Mouse (Mus musculus) lung, postnatal 0 days (tissue): ENCODE data around the gene Mylpf.

ENCODE experiments used
- CTCF ChIP-seq: IDR thresholded peaks from 2 replicates; pipeline ENCODE4 v1.5.1; 2016; ENCODE audit warnings: antibody characterized with exemption, mild to moderate bottlenecking
- EP300 ChIP-seq: IDR thresholded peaks from 2 replicates; pipeline ENCODE4 v1.6.1; 2016; ENCODE audit warnings: antibody characterized with exemption, mild to moderate bottlenecking, control low read depth

- TF ChIP-seq EP300: no peak
- TF ChIP-seq CTCF: peak; percentile 74
Observed at GRCm38 (mm10) chr7:127213485-127213884, 4.8 kb downstream of the Mylpf start.
